Mouse (Mus musculus): Measurements from ENCODE around the gene Nt5e.

Nt5e gene

GRCm38 (mm10) chr9:88346857-88347256 lies 19.9 kb downstream of the Nt5e start:
- no peak for DNase-seq

DNA sequence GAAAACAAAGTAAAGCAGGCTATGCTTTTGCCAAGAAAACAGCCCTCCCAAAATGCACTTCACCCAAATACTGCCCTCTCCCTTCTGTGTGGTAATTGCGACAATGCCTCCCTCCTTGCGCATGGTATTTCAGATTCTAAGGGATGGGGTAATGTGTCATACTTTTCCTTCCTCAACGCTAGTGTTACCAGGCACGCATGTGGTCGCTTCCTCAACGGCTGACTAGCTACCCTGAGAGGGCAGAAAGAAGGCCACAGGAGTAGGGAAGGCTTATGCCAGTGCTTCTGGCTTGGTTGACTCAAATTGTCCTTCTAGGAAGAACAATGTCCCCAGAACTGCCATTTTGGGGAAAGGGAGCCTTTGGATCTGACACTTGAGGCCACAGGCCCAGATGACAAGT lies 21.6 kb downstream of the Nt5e start:
- no peak for DNase-seq

GRCm38 (mm10) chr9:88350317-88350716 lies 23.3 kb downstream of the Nt5e start:
- DNase-seq, result no peak

- DNase-seq, result no peak
Observed at GRCm38 (mm10) chr9:88351163-88351562, 24.2 kb downstream of the Nt5e start.

GRCm38 (mm10) chr9:88352741-88353140 lies 25.7 kb downstream of the Nt5e start:
- DNase-seq, result no peak

DNA sequence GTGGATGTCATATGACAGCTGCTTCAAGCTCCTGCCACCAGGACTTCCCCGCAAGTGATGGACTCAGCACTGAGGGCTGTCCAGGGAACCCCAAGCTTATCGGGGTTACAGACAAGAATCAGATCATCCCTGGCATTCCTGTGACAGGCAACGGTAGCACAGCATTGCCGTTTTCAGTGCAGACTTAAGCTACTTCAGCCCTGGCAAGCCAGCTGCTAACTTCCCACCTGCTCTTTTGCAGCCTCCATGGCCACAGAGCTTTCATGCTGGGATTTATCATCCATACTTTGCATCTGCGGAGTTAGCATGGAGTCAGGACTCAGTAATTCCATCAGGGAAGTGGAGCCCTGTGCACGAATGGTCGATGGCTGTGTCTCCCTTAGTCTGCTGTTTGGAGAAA lies 26.5 kb downstream of the Nt5e start:
- no peak for DNase-seq

DNA sequence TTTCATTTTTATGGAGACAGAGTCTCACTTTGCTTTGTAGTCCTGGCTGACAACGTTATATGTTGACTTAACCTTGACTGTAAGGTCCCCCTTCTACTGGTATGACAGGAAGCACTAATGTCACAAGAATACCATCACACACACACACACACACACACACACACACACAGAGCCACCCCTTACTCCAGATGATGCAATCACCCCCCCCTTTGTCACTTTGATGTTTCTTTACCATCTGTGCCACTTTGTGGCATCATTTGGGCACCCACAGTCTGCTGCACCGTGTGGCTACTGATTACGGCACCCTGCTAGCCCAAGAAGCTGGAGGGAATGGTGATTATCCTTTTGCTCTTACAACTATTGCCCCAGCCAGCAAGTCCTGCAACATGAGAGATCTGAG lies 30.2 kb downstream of the Nt5e start:
- DNase-seq, result no peak

DNA sequence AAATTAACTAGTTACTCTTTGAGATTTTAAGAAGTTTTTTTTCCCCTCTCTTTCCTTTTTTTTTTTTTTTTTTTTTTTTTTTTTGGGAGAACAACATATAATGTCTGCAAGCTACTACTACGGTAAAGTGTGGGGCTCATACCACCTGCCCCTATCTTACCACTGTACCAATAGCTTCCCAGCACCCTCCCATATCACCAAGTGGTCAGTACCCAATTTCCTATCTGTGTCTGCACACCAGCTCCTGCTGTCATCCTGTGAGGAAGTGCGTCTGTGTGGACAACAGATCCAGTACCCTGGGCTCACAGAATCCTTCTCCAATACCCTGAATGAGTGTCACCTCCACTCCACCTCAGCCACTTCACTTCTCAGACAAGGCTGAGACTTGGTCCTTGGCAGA lies 32.1 kb downstream of the Nt5e start:
- DNase-seq, result no peak

DNA sequence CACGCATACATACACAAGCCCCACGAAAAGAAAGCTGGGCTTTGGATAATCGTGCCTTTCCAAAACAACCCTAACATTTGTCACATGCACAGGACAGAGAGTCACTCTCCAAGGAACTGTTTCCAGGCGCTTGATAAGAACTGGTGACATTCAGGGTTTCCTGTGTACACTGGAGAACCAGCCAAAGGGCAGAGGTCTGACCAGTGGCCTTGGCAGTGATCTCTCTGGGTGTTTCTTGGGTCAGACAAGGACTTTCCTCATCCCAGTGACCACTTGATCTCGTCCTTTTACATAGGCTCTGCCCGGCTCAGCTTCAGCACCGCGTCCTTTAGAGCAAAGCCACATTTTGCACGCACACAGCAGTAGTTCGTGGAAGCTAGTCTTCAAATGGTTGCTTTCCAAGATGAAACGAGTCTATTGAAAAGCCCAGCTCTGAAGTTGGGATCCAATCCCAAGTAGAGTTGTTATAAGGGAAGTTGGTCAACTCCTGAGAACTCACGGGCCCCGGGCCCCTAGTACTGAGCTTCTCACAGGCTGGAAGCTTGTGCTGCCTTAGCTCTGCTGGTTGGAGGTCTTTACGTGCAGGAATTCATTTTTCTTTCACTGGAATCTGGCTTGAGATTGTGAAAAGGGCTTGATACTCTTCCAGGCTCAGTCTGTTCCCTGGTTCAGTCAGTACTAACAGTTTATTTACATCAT lies 34.4 kb downstream of the Nt5e start:
- DNase-seq, result peak; percentile 40

- no peak for DNase-seq
Observed at GRCm38 (mm10) chr9:88362055-88362850, 35.3 kb downstream of the Nt5e start.

DNA sequence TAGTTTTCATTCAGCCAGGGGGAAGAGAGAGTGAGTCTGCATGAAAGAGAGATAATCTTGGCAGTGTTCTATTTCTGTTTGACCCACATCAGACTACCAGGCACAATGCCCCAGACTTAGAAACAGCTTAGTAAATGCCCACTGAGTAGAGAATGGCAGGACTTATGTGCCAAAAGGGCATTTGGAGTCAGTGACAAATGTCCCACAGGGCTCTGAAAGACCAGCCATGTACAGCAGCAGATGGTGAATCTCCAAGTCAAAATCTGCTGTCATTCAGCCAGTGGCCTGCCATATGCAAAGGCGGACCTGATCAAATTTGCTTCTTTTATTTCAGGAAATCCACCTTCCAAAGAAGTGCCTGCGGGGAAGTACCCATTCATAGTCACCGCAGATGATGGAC lies 36.1 kb downstream of the Nt5e start:
- DNase-seq, result no peak

- no peak for DNase-seq
Observed at GRCm38 (mm10) chr9:88366308-88366707, 39.3 kb downstream of the Nt5e start.

- DNase-seq, result no peak
Observed at GRCm38 (mm10) chr9:88366819-88367218, 39.8 kb downstream of the Nt5e start.

- no peak for DNase-seq
Observed at GRCm38 (mm10) chr9:88367322-88367721, 40.3 kb downstream of the Nt5e start.

DNA sequence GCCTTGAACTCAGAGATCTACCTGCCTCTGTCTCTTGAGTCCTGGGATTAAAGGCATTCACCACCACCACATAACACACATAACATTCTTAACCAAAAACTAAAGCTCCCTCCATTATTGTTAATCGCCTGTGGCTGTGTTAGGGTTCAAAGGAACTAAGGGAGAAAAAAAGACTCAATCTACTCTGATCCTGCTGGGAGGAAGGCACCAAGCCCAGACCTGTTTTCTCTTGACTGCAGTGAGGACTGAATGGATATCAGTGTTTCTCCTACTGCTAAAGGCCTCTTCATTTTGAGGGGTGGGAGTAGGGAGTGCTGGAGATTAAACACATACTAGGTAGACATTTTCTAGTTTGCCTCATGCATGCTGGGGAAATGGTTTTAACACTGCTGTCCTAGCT lies 40.8 kb downstream of the Nt5e start:
- DNase-seq, result no peak

GRCm38 (mm10) chr9:88368476-88368875 lies 41.5 kb downstream of the Nt5e start:
- DNase-seq, result no peak

DNA sequence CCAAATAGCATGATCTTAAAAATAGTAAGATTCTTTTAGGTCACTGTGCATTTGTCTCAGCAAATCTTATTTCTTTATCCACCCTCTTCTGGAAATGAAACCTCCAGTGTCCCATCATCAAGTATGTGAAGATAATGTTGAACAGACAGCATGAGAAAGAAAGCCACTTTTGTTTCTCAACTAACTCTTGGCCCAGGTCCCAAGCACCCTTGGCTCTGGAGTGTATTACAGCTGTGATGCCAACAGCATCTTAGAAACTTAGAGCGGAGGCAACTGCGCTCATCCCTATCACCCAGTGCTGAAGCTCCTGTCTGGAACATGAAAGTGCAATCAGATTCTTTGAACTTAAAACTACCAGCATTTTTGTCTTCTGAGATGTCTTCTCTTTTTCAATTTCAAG lies 42.7 kb downstream of the Nt5e start:
- DNase-seq, result no peak

DNA sequence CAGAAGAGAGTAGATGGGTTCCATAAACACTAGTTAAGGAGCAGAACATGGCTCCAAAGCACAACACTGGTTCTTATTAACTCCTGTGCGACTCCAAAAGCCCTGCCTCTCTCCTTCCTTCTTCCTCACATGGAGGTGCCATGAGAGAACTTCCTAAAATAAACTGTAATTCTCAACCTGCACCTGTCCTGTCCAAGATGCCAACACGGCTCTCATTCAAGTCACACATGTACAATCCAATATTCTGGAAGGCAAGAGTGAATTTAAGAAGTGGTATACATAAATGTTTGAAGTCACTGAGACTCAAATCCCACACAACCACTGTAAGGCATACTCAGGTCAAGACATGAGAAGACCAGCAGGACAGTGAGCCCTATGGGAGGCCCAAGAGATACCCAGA lies 44.2 kb downstream of the Nt5e start:
- no peak for DNase-seq

GRCm38 (mm10) chr9:88373001-88373400 lies 46.0 kb downstream of the Nt5e start:
- DNase-seq, result no peak

DNA sequence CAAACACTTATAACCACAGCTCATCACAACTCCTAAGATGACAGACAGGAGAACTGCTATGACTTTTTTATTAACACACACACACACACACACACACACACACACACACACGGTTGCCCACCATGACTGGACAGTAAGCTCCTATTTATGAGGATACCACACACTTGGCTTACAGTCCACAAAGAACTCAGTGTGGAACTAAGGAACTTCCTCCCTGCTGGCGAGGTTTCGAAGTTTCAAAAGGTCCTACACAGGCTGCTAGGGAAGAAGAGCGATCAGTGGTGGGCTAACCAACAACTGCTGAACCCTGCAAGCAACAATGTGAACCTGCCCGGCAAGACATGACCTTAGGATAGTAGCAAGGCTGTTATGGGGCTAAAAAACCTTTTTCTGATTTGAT lies 50.5 kb downstream of the Nt5e start:
- DNase-seq, result no peak

DNA sequence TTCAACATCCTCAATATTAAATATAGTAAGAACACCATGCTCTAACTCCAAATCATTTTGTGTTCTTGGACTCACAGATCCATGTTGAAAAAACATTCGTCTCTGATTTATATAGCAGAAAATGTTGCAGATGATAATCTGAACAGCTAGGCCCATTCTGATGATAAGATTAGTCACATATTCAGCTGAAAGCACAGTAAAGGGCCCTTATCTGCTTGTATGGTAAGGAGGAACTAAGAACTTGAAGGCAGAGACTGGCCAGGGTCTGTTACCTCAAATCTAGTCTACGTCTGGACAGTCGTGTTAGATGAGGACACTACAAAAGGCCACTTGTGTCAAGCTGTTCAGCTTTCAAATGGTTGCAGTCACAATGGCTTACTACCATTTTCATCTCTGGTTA lies 52.1 kb downstream of the Nt5e start:
- DNase-seq, result no peak

- no peak for DNase-seq
Observed at GRCm38 (mm10) chr9:88380076-88380475, 53.1 kb downstream of the Nt5e start.

GRCm38 (mm10) chr9:88380542-88380941 lies 53.5 kb downstream of the Nt5e start:
- no peak for DNase-seq

- no peak for DNase-seq
Observed at GRCm38 (mm10) chr9:88388826-88389225, 61.8 kb downstream of the Nt5e start.

GRCm38 (mm10) chr9:88394852-88395251 lies 67.9 kb downstream of the Nt5e start:
- DNase-seq, result no peak

Measured in kidney, adult 18-20 months (tissue).